Mouse (Mus musculus) CH12.LX (cell line): ENCODE measurements around the gene Ovgp1. TPM values are rescaled to one million over a fixed set of nuclear protein-coding genes. Genes with fewer than 3 reads are reported as not detected.

Experiments used
- DNase-seq: peaks from one replicate; pipeline ENCODE4 v3.0.0-alpha.2; 2013; ENCODE audit errors: extremely low read depth
- H3K27ac ChIP-seq: 2 replicates; pipeline ENCODE4 v1.5.1; 2012; ENCODE audit warnings: low read depth, mild to moderate bottlenecking, control low read depth, moderate library complexity; ENCODE audit not compliant: insufficient read depth
- H3K27me3 ChIP-seq: replicated peaks from 2 replicates; pipeline ENCODE3; 2012; ENCODE audit warnings: inconsistent platforms
- H3K36me3 ChIP-seq, 2 experiments: replicated peaks in 1 of 2; 2 replicates each; pipeline versions ENCODE3 to v1.6.1; 2012; ENCODE audit warnings: inconsistent platforms in 1 of 2, low read length in 1 of 2, mild to moderate bottlenecking in 1 of 2, mixed read lengths in 1 of 2, moderate library complexity in 1 of 2; ENCODE audit not compliant: control insufficient read depth in 1 of 2, insufficient read depth in 1 of 2
- H3K4me1 ChIP-seq, 2 experiments: 2 replicates each; pipeline ENCODE4 v1.6.1; 2012; ENCODE audit warnings: inconsistent platforms in 1 of 2, moderate library complexity in 1 of 2; ENCODE audit not compliant: insufficient read depth in 2 of 2, control insufficient read depth in 1 of 2
- H3K4me2 ChIP-seq: 2 replicates; pipeline ENCODE4 v1.6.1; 2012; ENCODE audit warnings: low read depth, mild to moderate bottlenecking, control low read depth; ENCODE audit not compliant: poor library complexity, insufficient read depth, severe bottlenecking
- H3K4me3 ChIP-seq, 3 experiments: fragments of 150-350 bp in 1 of 3; sonication (generic) in 1 of 3; replicated peaks in 1 of 3; 2 replicates each; pipeline versions ENCODE3 to v1.5.1; 2011 to 2012; ENCODE audit warnings: low read depth in 2 of 3, low read length in 2 of 3, mild to moderate bottlenecking in 2 of 3, moderate library complexity in 2 of 3, control low read depth in 1 of 3, improper control_type of control experiment in 1 of 3, inconsistent platforms in 1 of 3, mixed read lengths in 1 of 3; ENCODE audit not compliant: poor library complexity in 1 of 3
- H3K79me2 ChIP-seq: replicated peaks from 2 replicates; pipeline ENCODE4 v1.6.1; 2012; ENCODE audit warnings: mild to moderate bottlenecking, moderate library complexity; ENCODE audit not compliant: control insufficient read depth, poor library complexity, insufficient read depth, severe bottlenecking; ENCODE audit errors: extremely low read depth
- H3K9ac ChIP-seq: 2 replicates; pipeline ENCODE4 v1.6.1; 2012; ENCODE audit warnings: low read depth, mild to moderate bottlenecking, control low read depth, moderate library complexity; ENCODE audit not compliant: insufficient read depth
- H3K9me3 ChIP-seq: replicated peaks from 2 replicates; pipeline ENCODE3; 2012; ENCODE audit warnings: low read length, inconsistent platforms, mixed read lengths
- BHLHE40 ChIP-seq: IDR thresholded peaks from 2 replicates; pipeline ENCODE4 v1.6.1; 2011; ENCODE audit warnings: mild to moderate bottlenecking, low read depth, low read length, improper control_type of control experiment
- CHD1 ChIP-seq: IDR thresholded peaks from 2 replicates; pipeline ENCODE4 v1.6.1; 2012; ENCODE audit warnings: low read depth, low read length, improper control_type of control experiment, inconsistent platforms
- CHD2 ChIP-seq: IDR thresholded peaks from 2 replicates; pipeline ENCODE4 v1.6.1; 2011; ENCODE audit warnings: low read length, improper control_type of control experiment
- EP300 ChIP-seq: IDR thresholded peaks from 2 replicates; pipeline ENCODE4 v1.6.1; 2011; ENCODE audit warnings: low read length, improper control_type of control experiment
- ETS1 ChIP-seq: conservative IDR thresholded peaks from 2 replicates; pipeline ENCODE4 v1.6.1; 2012; ENCODE audit warnings: low read depth, mild to moderate bottlenecking, inconsistent platforms, low read length, improper control_type of control experiment, moderate library complexity
- KAT2A ChIP-seq: IDR thresholded peaks from 2 replicates; pipeline ENCODE4 v1.6.1; 2012; ENCODE audit warnings: low read length, improper control_type of control experiment, inconsistent platforms; ENCODE audit not compliant: insufficient replicate concordance
- MAFK ChIP-seq: IDR thresholded peaks from 2 replicates; pipeline ENCODE4 v1.6.1; 2011; ENCODE audit warnings: low read length, improper control_type of control experiment; ENCODE audit not compliant: insufficient replicate concordance
- MAX ChIP-seq: IDR thresholded peaks from 2 replicates; pipeline ENCODE4 v1.6.1; 2011; ENCODE audit warnings: low read length, improper control_type of control experiment
- MAZ ChIP-seq: IDR thresholded peaks from 2 replicates; pipeline ENCODE4 v1.6.1; 2012; ENCODE audit warnings: low read depth, mild to moderate bottlenecking, inconsistent platforms, low read length, improper control_type of control experiment, moderate library complexity
- MEF2A ChIP-seq: IDR thresholded peaks from 2 replicates; pipeline ENCODE4 v1.6.1; 2014; ENCODE audit warnings: low read depth, mild to moderate bottlenecking, inconsistent platforms, low read length, improper control_type of control experiment, borderline replicate concordance
- MYC ChIP-seq: IDR thresholded peaks from 2 replicates; pipeline ENCODE4 v1.6.1; 2011; ENCODE audit warnings: low read depth, mild to moderate bottlenecking, improper control_type of control experiment, low read length
- NELFE ChIP-seq: IDR thresholded peaks from 2 replicates; pipeline ENCODE4 v1.6.1; 2011; ENCODE audit warnings: low read depth, low read length, improper control_type of control experiment
- PAX5 ChIP-seq: IDR thresholded peaks from 2 replicates; pipeline ENCODE4 v1.6.1; 2012; ENCODE audit warnings: low read length, inconsistent platforms, mixed read lengths
- POLR2AphosphoS2 ChIP-seq: IDR thresholded peaks from 2 replicates; pipeline ENCODE4 v1.6.1; 2011; ENCODE audit warnings: low read depth, low read length, improper control_type of control experiment
- SIN3A ChIP-seq: IDR thresholded peaks from 2 replicates; pipeline ENCODE4 v1.6.1; 2012; ENCODE audit warnings: low read length, improper control_type of control experiment, inconsistent platforms
- USF1 ChIP-seq: IDR thresholded peaks from 2 replicates; pipeline ENCODE4 v1.6.1; 2014; ENCODE audit warnings: low read depth, mild to moderate bottlenecking, inconsistent platforms, low read length, improper control_type of control experiment
- ZC3H11A ChIP-seq: IDR thresholded peaks from 2 replicates; pipeline ENCODE4 v1.6.1; 2012; ENCODE audit warnings: low read depth, mild to moderate bottlenecking, inconsistent platforms, low read length, improper control_type of control experiment
- ZKSCAN1 ChIP-seq: IDR thresholded peaks from 2 replicates; pipeline ENCODE4 v1.6.1; 2012; ENCODE audit warnings: low read depth, inconsistent platforms, low read length, improper control_type of control experiment, borderline replicate concordance
- ZNF384 ChIP-seq: IDR thresholded peaks from 2 replicates; pipeline ENCODE4 v1.6.1; 2012; ENCODE audit warnings: low read depth, low read length, improper control_type of control experiment, inconsistent platforms
- dilution Hi-C: fragments of 300-500 bp; cut with MboI; formaldehyde crosslinking; loops from 2 replicates; pipeline ENCODE4 v1.14.3; 2020; ENCODE audit warnings: low sequenced_read_pairs; ENCODE audit not compliant: extremely low pct_unique_long_range_greater_than_20kb, extremely low pct_ligation_motif_present
- in situ Hi-C: fragments of 300-500 bp; cut with MboI; formaldehyde crosslinking; loops from 3 replicates; pipeline ENCODE4 v1.14.3; 2019; ENCODE audit warnings: low sequenced_read_pairs, low pct_ligation_motif_present, low pct_unique_long_range_greater_than_20kb, mixed read lengths
- polyA plus RNA-seq: library from polyadenylated mRNA; unstranded; fragments of >175 nt; gene quantifications from 2 replicates; pipeline ENCODE4 v1.2.1, GENCODE M21; 2012; ENCODE audit warnings: low read depth; ENCODE audit not compliant: insufficient read length
- total RNA-seq, 2 experiments: library from RNA; depleted of rRNA; stranded (reverse); fragments of 300-350 nt in 1 of 2; fragments of >200 nt in 1 of 2; gene quantifications; 2 replicates each; pipeline ENCODE4 v1.2.3; 2012 to 2014

Ovgp1 gene
- total and polyA plus RNA-seq, 3 experiments, result 1.6 to 5.6 (median 2.3) TPM

DNA sequence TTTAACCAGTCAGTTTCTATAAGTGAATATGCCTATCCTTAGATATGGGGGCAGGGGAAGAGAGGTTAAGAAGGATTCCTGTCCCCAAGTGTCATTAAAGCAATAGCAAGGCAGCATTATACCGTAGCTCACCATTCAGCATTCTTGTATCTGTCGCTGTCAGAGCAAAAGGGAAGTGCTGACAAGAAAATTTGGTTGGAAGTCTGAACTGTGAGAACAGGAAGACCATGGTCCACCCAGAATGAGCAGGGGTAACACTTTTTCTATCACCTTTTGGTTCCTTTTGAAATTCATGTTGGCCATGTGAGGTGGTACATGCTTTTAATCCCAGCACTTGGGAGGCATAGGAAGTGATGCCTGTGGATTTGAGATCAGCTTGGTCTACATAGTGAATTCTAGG lies 42.4 kb upstream of the Ovgp1 start:
- no peak for TF ChIP-seq SIN3A
- TF ChIP-seq MAX, result no peak
- TF ChIP-seq EP300, result no peak
- no peak for TF ChIP-seq POLR2AphosphoS2
- TF ChIP-seq BHLHE40, result no peak
- TF ChIP-seq ETS1, result no peak
- TF ChIP-seq MEF2A, result no peak
- TF ChIP-seq ZKSCAN1, result no peak
- no peak for TF ChIP-seq ZC3H11A
- TF ChIP-seq CHD1, result no peak
- no peak for TF ChIP-seq CHD2
- TF ChIP-seq ZNF384, result no peak
- no peak for TF ChIP-seq USF1
- TF ChIP-seq KAT2A, result no peak
- no peak for TF ChIP-seq MYC
- TF ChIP-seq NELFE, result no peak
- no peak for TF ChIP-seq MAFK
- TF ChIP-seq, all 38 proteins: peak for 0
- peaks cover 15 to 50% of the 10 kb centered on the region in 2 experiments for H3K4me1 ChIP-seq
- peak overlapping the region in 1 of 3 experiments; percentile 23 for H3K4me3 ChIP-seq
- in situ Hi-C loops, result no loop called here
- H3K79me2 ChIP-seq, result no peaks in the 10 kb centered on the region
- H3K4me2 ChIP-seq, result no peak overlapping the region
- H3K9me3 ChIP-seq, result no peaks in the 10 kb centered on the region
- H3K27ac ChIP-seq, result no peak overlapping the region
- no peaks in the 10 kb centered on the region for H3K27me3 ChIP-seq
- dilution Hi-C loops, result no loop called here
- no peak for DNase-seq
- H3K36me3 ChIP-seq, result peaks cover 0 to 17% of the 10 kb centered on the region in 2 experiments
- H3K9ac ChIP-seq, result no peak overlapping the region

DNA sequence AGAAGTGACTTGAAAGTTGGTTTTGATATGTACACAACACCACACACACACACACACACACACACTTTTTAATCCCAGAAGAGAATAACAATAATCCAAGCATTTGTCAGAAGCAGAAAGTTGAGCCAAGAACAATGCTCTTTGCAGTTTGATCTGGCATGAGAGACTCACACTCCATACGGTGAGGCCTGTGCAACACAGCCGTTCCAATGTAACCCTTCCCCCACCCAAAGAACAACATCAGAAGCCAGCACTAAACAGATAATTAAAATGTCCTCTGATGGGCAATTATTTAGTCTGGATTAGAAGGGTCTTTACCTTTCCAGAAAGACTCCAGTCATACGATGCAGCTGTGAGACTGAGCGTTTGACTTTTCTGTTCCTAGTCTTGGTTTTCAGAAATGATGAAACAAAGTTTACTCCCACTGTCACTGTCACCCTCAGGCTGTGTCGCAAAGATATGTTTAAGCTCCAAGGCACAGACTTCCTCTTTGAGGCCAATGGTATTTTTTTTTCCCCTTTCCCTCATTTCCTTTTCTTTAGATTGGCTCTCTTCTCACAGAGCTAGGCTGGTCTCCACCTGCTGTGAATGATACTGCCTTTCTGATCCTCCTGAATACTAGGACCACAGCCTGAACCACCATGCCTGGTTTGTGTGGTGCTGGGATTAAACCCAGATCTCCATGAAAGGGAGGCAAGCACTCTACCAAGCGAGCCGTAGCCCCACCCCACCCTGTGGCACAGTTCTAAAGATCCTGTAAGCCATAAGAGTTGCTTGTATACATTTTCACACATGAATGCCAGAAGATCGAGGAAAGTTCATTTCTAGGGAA lies 41.1 kb upstream of the Ovgp1 start, which contains the start of gene I830077J02Rik:
I830077J02Rik (minus strand) TSS at position 425 of the 832 bp plus-strand sequence.
- H3K4me2 ChIP-seq, result no peak within 1 kb of the TSS
- no peaks in the 10 kb centered on the region for H3K27me3 ChIP-seq
- H3K9ac ChIP-seq, result no peak within 1 kb of the TSS
- TF ChIP-seq ZNF384, result peak; percentile 58; the same call in 1 of the 2 replicates
- no peak for TF ChIP-seq PAX5
- no peak for TF ChIP-seq MAZ
- no peaks in the 10 kb centered on the region for H3K9me3 ChIP-seq
- H3K4me1 ChIP-seq, result peaks cover 15 to 49% of the 10 kb centered on the region in 2 experiments
- H3K79me2 ChIP-seq, result no peaks in the 10 kb centered on the region
- in situ Hi-C loops, result no loop called here
- H3K4me3 ChIP-seq, result peak within 1 kb of the TSS in 2 of 3 experiments; percentile 24 to 51
- H3K27ac ChIP-seq, result no peak within 1 kb of the TSS
- dilution Hi-C loops, result no loop called here
- peak; percentile 50 for DNase-seq
- peaks cover 2 to 19% of the 10 kb centered on the region in 2 experiments for H3K36me3 ChIP-seq
